Mouse (Mus musculus) left cerebral cortex, postnatal 14 days (tissue): Measurements from ENCODE around the gene Nisch. TPM values are rescaled to one million over a fixed set of nuclear protein-coding genes. Genes with fewer than 3 reads are reported as not detected.

Experiments
- DNase-seq, 2 experiments: peaks; one replicate each; pipeline ENCODE4 v3.0.0; 2021 to 2022; ENCODE audit warnings: low spot score in 2 of 2, mixed read lengths in 1 of 2
- intact Hi-C: fragments of 180-260 bp; cut with DNase I; formaldehyde crosslinking; loops from one replicate; pipeline ENCODE4 v1.15.1; 2025
- long read RNA-seq, 2 experiments: library from polyadenylated mRNA; stranded (forward); transcript quantifications; one replicate each; pipeline ENCODE4 v2.0.0; 2021
- total RNA-seq, 2 experiments: library from RNA; stranded (reverse); gene quantifications; 2 replicates each; pipeline ENCODE4 v1.2.3; 2021

Gene Nisch
- total RNA-seq = 100 to 1,000 TPM; 393 to 408 TPM
- long read RNA-seq, experiment 1, full-length matches to known transcripts = 137 of 501 reads
- long read RNA-seq, experiment 1, partial matches to known transcripts = 131 of 501 reads
- long read RNA-seq, experiment 1, other reads (novel, unspliced or antisense) = 233 of 501 reads
- long read RNA-seq, experiment 2, full-length matches to known transcripts = 114 of 408 reads
- long read RNA-seq, experiment 2, partial matches to known transcripts = 98 of 408 reads
- long read RNA-seq, experiment 2, other reads (novel, unspliced or antisense) = 196 of 408 reads

DNA sequence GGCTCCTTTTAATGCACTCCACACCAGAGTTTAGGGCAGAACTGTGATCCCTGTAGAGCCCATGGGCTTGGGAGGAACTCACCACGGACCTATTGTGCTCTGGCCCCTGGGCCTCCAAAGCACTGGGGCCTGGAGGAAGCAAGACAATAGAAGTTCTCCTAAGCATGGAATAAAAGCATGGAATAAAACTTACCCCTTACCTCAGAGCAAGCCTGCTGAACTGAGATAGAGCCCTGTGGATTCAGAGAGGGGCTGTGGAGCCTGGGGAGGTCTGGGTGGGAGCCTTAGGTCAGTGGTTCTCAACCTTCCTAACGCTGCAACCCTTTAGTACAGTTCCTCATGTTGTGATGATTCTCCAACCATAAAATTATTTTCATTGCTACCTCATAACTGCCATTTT, at the start of gene Nisch:
TSS of gene Nisch (minus strand) at position 101 of the 400 bp plus-strand sequence.
- no peak for DNase-seq
- intact Hi-C loops = loop anchor here (2.0 kb wide), 1 partner anchor 16 kb away; no protein-coding TSS in a partner anchor

DNA sequence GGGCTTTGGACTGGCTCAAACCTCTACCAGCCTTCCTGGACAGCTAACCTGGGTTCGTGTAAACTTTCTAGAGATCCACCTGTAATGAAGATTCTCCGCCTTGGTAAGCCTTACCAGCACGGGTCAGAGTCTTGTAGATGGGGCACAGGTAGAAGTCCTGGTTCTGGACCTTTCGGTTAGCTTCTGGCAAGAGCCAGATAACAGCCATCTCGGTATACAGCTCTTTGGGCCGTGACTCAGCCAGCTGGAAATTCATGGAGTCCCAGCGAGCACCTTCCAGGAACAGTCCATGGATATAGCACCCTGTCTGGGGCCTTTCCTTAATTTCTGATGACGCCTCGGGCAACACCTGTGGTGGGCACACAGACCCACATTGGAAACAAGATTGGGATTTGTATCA, 44.2 kb upstream of the Nisch start:
- intact Hi-C loops = no loop called here
- DNase-seq = no peak

- intact Hi-C loops = no loop called here
- DNase-seq = no peak
These were observed 43.6 kb upstream of the Nisch start for GRCm38 (mm10) chr14:31260374-31260773.

DNA sequence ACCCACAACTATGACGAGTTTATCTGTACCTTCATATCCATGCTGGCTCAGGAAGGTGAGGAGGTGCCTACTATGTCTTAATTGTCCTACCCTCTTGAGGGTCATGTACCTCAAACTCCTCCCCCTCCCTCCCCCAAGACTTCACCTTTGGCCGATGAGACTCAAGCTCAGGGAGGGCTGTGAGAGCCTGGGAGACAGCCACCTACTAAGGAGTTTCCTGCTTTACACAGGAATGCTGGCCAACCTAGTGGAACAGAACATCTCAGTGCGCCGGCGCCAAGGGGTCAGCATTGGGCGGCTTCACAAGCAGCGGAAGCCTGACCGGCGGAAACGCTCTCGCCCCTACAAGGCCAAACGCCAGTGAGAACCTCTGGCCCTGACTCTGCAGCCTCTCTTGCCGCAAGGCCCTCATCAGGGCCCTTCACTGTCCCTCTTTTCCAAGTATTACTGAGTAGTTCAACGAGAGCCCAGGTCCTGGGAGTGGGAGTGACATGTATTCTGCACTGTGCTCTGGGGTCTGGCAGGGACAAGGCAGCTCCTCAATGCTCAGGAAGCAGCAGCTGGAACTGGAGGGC, 41.8 kb upstream of the Nisch start:
- DNase-seq = no peak
- intact Hi-C loops = no loop called here

DNA sequence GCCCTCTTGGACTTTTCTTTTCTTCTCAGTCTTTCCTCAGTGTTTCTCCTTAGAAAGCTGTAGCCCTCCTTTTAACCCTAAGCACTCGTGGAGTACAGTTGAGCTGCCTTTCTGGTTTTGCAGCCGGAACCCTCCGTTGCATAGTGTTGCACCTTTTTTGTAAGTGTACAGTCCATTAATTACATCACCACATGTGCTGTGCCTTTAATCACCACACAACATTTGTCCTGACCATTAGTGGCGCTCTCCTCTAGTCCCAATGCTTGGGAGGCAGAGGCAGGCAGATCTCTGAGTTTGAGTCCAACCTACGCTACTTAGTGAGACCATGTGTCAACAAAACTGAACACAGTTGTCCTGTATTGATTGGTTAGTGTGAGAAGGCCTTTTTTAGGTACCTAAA, 35.3 kb upstream of the Nisch start:
- no peak for DNase-seq
- intact Hi-C loops = loop anchor here (5.0 kb wide), 1 partner anchor 45 kb away; the partner anchor contains the start of gene Tnnc1

- intact Hi-C loops = loop anchor here (5.0 kb wide), 1 partner anchor 44 kb away; the partner anchor contains the start of gene Tnnc1
- no peak for DNase-seq
These were observed 34.9 kb upstream of the Nisch start for GRCm38 (mm10) chr14:31251626-31252025.

- peak; percentile 96 to 97 for DNase-seq
- intact Hi-C loops = loop anchor here (5.0 kb wide), 1 partner anchor 44 kb away; the partner anchor contains the start of gene Tnnc1
These were observed 34.4 kb upstream of the Nisch start, which contains the start of the genes Phf7 and Bap1 for GRCm38 (mm10) chr14:31251084-31251604. Gene Phf7, minus strand, starts transcription at chr14:31251317. Gene Bap1, plus strand, starts transcription at chr14:31251450.

DNA sequence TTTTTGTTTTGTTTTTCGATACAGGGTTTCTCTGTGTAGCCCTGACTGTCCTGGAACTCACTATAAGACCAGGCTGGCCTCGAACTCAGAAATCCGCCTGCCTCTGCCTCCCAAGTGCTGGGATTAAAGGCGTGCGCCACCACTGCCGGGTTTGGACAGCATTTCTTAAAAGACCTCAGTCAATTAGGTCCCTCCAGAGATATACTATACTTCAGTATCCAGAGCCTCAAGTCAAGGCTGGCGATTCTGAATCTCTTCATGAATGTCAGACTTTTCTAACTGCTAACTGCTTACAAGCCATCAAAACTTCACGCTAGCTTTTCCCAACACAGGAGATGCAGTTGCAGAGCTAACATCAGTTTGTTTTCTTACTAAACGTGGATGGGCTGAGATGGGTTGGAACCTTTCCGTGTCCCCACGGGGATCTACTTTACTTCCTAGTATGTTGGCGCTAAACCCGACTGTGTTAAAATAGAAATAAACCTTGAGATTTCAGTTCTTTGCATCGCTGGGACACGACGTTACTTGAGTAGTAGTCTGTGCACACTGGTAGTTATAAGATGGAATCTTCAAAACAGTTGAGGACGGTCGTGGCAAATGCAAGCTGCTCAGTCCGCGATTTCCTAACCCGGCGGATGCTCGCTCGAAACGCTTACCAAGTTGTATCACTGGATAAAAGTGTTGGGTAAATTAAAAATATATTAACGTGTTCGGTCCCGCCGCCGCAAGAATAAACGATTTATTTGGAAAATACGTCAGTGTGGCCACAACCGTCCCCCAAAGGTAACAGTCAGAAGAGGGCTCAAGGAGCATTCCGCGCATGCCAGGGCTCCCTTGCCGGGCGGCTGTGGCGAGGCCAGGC, 33.7 kb upstream of the Nisch start:
- intact Hi-C loops = loop anchor here (5.0 kb wide), 1 partner anchor 43 kb away; the partner anchor contains the start of gene Tnnc1
- peak in 1 of 2 experiments; percentile 42 for DNase-seq

- intact Hi-C loops = no loop called here
- DNase-seq = no peak
These were observed 31.6 kb upstream of the Nisch start for GRCm38 (mm10) chr14:31248396-31248795.

GRCm38 (mm10) chr14:31245946-31246345, 29.2 kb upstream of the Nisch start:
- intact Hi-C loops = no loop called here
- DNase-seq = no peak

DNA sequence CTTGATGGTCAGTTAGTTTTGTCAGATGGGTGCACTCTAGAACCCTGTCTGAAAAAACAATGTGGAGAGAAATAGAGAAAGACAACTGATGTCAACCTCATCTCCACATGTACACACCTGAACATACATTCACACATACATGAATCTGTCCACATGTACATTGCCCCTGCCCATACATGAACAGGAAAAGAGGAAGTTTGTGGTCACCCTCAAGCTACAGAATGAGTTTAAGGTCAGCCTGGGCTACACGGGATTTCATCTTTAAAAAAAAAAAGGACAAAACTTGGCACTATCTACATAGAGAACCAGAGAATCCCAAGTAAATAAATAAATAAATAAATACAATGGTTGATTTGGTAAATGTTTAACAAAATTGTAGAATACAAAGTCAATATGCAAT, 28.0 kb upstream of the Nisch start:
- intact Hi-C loops = no loop called here
- no peak for DNase-seq

DNA sequence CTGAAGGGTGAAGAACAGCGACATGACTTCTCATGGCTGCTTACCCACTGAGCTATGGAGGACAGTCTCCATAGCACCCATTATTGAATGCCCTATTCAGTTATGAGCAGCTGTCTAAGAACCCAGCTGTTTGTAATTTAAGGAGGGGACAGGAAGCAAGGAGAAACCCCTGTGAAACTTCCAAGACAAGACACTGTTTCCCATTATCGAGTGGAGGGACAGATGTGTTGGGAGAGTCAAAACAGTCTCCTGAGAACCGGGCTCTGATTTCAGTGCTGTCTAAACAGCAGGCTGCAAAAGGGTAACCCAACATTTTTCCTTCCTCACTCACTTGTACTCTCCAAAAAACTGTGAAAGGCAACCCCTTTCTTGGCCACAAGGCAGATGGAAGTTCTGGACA, 23.8 kb upstream of the Nisch start:
- no peak for DNase-seq
- intact Hi-C loops = no loop called here

GRCm38 (mm10) chr14:31237101-31237882, 20.5 kb upstream of the Nisch start:
- intact Hi-C loops = no loop called here
- no peak for DNase-seq

DNA sequence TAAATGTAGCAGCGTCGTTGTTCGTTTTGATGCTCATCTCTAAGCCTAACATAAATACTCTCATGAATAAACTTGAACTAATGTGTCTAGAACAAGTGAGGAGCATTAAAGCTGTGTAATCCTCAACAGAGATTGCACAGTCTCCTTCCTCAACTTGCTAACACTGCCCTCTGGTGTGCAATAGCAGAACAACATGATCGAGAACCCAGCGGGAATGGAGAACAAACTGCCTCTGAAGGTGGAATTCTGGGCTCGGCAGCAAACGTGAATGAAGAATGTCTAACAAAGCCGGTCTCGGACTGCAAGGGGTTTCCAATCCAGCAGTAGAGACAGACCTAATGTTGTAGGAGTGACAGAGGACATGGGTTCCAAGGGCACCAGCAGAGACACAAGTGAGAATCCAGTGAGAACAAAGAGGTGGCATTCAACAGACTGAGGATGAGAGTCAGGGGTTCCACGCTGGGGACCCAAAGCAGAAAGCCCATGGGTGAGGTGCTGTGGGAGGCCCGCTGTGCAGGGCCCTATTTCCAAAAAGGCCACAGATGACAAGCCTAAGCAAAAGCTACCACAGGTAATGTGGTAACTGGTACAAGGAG, 17.3 kb upstream of the Nisch start:
- peak; percentile 80 to 92 for DNase-seq
- intact Hi-C loops = loop anchor here (2.0 kb wide), 1 partner anchor 17 kb away; the partner anchor contains the start of genes Nisch and Sema3g

- no peak for DNase-seq
- intact Hi-C loops = loop anchor here (2.0 kb wide), 1 partner anchor 17 kb away; the partner anchor contains the start of genes Nisch and Sema3g
These were observed 16.6 kb upstream of the Nisch start for GRCm38 (mm10) chr14:31233070-31233995.

GRCm38 (mm10) chr14:31232404-31233069, 15.8 kb upstream of the Nisch start:
- intact Hi-C loops = loop anchor here (2.0 kb wide), 1 partner anchor 16 kb away; the partner anchor contains the start of genes Nisch and Sema3g
- DNase-seq = no peak

DNA sequence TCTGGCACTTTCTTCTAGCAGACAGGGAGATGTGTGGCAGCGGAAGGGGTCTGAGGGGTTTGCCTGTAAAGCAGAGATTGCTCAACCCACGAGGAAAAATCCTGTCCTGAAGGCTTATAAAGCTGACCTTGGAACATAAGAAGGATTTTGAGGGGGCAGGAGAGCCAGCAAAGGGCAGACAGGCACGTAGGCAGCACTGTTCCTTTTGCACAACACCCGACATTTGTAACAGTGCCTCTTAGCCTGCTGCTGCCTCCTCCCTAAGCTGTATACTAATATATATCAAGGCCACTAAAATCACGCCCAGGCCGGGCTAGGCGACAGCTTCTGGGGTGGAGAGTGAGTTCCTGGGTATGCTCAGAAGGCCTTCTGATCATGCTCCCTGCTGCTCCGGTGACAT, 13.7 kb upstream of the Nisch start:
- intact Hi-C loops = no loop called here
- no peak for DNase-seq
